Mouse (Mus musculus) hindbrain, embryonic 10.5 days (tissue): ENCODE data around the gene Chadl. TPM values are rescaled to one million over a fixed set of nuclear protein-coding genes. Genes with fewer than 3 reads are reported as not detected.
"Not testable (repeated sequence)": the region's sequence is repeated elsewhere in the genome, so short reads cannot be mapped to it uniquely, and the experiment has no call there.

Source experiments
- DNase-seq: peaks from one replicate; pipeline ENCODE4 v3.0.0-alpha.2; 2017; ENCODE audit warnings: low spot score
- H3K27ac ChIP-seq: fragments of 300-500 bp; sonication (generic); 2 replicates; pipeline ENCODE4 v1.5.1; 2016; ENCODE audit warnings: mild to moderate bottlenecking, moderate library complexity
- H3K27me3 ChIP-seq: fragments of 300-500 bp; sonication (generic); 2 replicates; pipeline ENCODE4 v1.6.1; 2016; ENCODE audit warnings: mild to moderate bottlenecking; ENCODE audit not compliant: poor library complexity, insufficient read depth, severe bottlenecking
- H3K36me3 ChIP-seq: fragments of 300-500 bp; sonication (generic); 2 replicates; pipeline ENCODE4 v1.6.1; 2016; ENCODE audit warnings: mild to moderate bottlenecking, moderate library complexity
- H3K4me1 ChIP-seq: fragments of 300-500 bp; sonication (generic); replicated peaks from 2 replicates; pipeline ENCODE4 v1.6.1; 2016; ENCODE audit warnings: mild to moderate bottlenecking
- H3K4me3 ChIP-seq: fragments of 300-500 bp; sonication (generic); 2 replicates; pipeline ENCODE4 v1.5.1; 2016; ENCODE audit warnings: mild to moderate bottlenecking, moderate library complexity
- H3K9me3 ChIP-seq: fragments of 300-500 bp; sonication (generic); 2 replicates; pipeline ENCODE4 v1.6.1; 2016; ENCODE audit warnings: mild to moderate bottlenecking, moderate library complexity
- WGBS: fragments of 180-500 bp; shearing (Covaris S2); methylation state at CpG from one replicate; pipeline ENCODE4 v1.1.7; 2016; 5-methylcytosine and 5-hydroxymethylcytosine counted together
- polyA plus RNA-seq: library from polyadenylated mRNA; unstranded; fragments of >200 nt; fragmentation: Nextera tagmentation; extraction: Ambion mirVana; gene quantifications from 2 replicates; pipeline ENCODE4 v1.2.1, GENCODE M21; 2016

Chadl gene
- polyA plus RNA-seq, result 1.7 and 2.5 TPM in 2 replicates

DNA sequence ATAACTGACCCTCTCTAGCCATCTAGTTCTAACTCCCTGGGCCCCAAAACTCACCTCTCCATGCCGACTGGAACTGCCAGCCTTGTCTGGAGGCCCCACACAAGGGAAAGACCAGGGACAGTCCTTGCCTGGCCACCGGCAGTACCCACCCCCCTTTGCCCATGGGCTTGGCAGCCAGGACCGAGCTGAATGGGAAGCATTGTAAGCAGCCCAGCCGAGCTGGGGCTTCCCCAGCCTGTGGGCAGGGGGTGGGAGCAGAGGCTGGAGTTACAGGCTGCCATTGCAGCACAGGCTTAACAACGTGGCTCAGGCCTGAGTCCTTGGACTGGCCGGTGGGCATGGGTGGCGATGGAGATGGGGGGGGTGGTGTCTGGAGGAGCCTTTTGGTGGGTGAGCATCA is at the start of gene Chadl:
Gene Chadl (minus strand): TSS at position 113 of the 400 bp plus-strand sequence.
- peaks cover 6% of the 10 kb centered on the region for H3K36me3 ChIP-seq
- 0 out of 2 replicates have a peak, but pooled peaks cover 3% of the 10 kb centered on the region for H3K9me3 ChIP-seq
- H3K27me3 ChIP-seq, result peaks cover 54% of the 10 kb centered on the region
- peaks cover 30% of the 10 kb centered on the region for H3K4me1 ChIP-seq
- H3K27ac ChIP-seq, result peak within 1 kb of the TSS; percentile 50; the same call in 1 of the 2 replicates
- 61% methylated on average over 7 of the region's 7 CpGs for WGBS
- H3K4me3 ChIP-seq, result 0 out of 2 replicates have a peak within 1 kb of the TSS, but pooled peaks have one; percentile 16
- no peak for DNase-seq

DNA sequence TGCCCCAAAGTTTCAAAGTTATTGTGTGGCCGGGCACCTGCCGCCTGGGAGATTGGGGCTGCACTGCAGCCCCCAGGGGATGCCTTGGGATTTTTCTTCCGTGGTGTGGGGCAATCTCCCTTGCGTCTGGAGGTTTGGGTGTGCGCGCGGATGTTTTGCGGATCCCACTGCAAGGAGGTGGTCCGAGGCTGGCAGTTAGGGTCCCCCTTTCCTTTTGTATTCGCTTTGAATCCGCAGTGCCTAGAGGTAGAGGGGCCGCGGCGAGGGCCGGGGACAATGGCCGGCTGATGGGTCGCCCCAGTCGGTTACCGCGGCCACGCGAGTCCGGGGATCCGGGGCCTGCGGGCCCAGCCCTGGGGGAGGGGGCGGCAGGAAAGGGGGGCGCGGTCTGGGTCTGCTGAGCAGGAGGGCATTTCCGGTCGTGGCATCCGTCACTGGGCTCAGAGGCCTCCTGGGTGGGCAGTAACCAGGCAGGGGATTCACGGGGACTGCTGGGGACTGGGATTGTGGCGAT is 48.6 kb upstream of the Chadl start:
- WGBS, result under 1% methylated on average over 33 of the region's 33 CpGs
- Histone ChIP-seq H3K27ac (peak overlapping the region; percentile 96), H3K9me3 (no peaks in the 10 kb centered on the region), H3K4me3 (peak overlapping the region; percentile 75), H3K4me1 (peaks cover 26% of the 10 kb centered on the region), H3K27me3 (no peaks in the 10 kb centered on the region), H3K36me3 (0 out of 2 replicates have a peak, but pooled peaks cover 6% of the 10 kb centered on the region)
- peak; percentile 78 for DNase-seq

- no peaks in the 10 kb centered on the region for H3K27me3 ChIP-seq
- no peaks in the 10 kb centered on the region for H3K9me3 ChIP-seq
- peak within 1 kb of the TSS; percentile 96 for H3K27ac ChIP-seq
- H3K4me1 ChIP-seq, result peaks cover 26% of the 10 kb centered on the region
- peak within 1 kb of the TSS; percentile 75 for H3K4me3 ChIP-seq
- DNase-seq, result peak; percentile 83
- under 1% methylated on average over 65 of the region's 65 CpGs for WGBS
- H3K36me3 ChIP-seq, result 0 out of 2 replicates have a peak, but pooled peaks cover 6% of the 10 kb centered on the region
Observed at GRCm38 (mm10) chr15:81744992-81745600, 48.0 kb upstream of the Chadl start, which contains the start of the genes Zc3h7b and Rangap1. Gene Zc3h7b (plus strand): TSS chr15:81745057. Gene Rangap1 (minus strand): TSS chr15:81745530.

- not testable (repeated sequence) for DNase-seq, H3K36me3 ChIP-seq, H3K27me3 ChIP-seq, H3K27ac ChIP-seq, H3K9me3 ChIP-seq, H3K4me3 ChIP-seq
- WGBS, result 42% methylated on average over 2 of the region's 2 CpGs
- peaks cover 22% of the 10 kb centered on the region for H3K4me1 ChIP-seq
Observed at GRCm38 (mm10) chr15:81742368-81742767, 45.3 kb upstream of the Chadl start.

DNA sequence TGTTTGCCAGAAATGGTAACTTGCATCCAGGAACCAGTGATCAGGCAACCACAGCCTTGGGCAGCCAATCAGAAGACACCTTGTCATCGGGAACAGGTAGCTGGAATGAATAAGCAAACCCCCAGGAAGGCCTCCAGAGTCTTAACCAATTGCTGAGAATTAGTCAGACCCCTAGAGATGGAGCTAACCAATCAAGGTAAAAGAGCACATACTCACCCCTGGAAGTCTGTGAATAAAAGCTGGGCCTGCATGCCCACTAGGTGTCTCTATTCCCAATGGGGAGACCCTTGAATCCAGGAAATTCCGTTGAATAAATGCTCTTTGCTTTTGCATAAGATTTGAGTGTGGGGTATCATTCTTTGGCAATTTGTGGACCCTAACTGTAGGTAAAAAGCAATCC is 42.8 kb upstream of the Chadl start:
- WGBS, result 9% methylated on average over 2 of the region's 2 CpGs
- no peaks in the 10 kb centered on the region for H3K9me3 ChIP-seq
- H3K4me1 ChIP-seq, result peaks cover 10% of the 10 kb centered on the region
- no peak for DNase-seq
- no peaks in the 10 kb centered on the region for H3K36me3 ChIP-seq
- no peaks in the 10 kb centered on the region for H3K27me3 ChIP-seq
- no peak overlapping the region for H3K4me3 ChIP-seq
- H3K27ac ChIP-seq, result no peak overlapping the region

GRCm38 (mm10) chr15:81739296-81739695 is 42.2 kb upstream of the Chadl start:
- no peaks in the 10 kb centered on the region for H3K9me3 ChIP-seq
- H3K4me1 ChIP-seq, result peaks cover 4% of the 10 kb centered on the region
- no peak for DNase-seq
- H3K27ac ChIP-seq, result no peak overlapping the region
- H3K27me3 ChIP-seq, result no peaks in the 10 kb centered on the region
- WGBS, result 82% methylated on average over 3 of the region's 3 CpGs
- H3K4me3 ChIP-seq, result no peak overlapping the region
- H3K36me3 ChIP-seq, result no peaks in the 10 kb centered on the region

DNA sequence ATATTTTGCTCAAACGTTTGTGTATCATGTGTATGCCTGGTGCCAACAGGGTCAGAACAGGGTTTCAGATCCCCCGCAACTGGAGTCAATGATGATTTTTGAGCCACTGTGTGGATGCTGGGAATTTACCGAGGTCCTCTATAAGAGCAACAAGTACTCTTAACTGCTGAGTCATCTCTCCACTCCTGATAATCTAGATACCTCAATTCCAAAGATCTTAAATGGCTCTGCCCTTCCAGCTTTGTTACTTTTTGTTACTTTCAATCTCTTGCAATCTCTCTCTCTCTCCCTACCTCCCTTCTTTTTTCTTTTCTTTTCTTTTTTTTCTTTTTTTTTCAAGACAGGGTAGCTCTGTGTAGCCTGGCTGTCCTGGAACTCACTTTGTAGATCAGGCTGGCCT is 38.0 kb upstream of the Chadl start:
- Histone ChIP-seq H3K27me3 (no peaks in the 10 kb centered on the region), H3K4me3 (no peak overlapping the region), H3K9me3 (no peaks in the 10 kb centered on the region), H3K27ac (no peak overlapping the region), H3K36me3 (no peaks in the 10 kb centered on the region), H3K4me1 (no peaks in the 10 kb centered on the region)
- 59% methylated on average over 3 of the region's 3 CpGs for WGBS
- no peak for DNase-seq

DNA sequence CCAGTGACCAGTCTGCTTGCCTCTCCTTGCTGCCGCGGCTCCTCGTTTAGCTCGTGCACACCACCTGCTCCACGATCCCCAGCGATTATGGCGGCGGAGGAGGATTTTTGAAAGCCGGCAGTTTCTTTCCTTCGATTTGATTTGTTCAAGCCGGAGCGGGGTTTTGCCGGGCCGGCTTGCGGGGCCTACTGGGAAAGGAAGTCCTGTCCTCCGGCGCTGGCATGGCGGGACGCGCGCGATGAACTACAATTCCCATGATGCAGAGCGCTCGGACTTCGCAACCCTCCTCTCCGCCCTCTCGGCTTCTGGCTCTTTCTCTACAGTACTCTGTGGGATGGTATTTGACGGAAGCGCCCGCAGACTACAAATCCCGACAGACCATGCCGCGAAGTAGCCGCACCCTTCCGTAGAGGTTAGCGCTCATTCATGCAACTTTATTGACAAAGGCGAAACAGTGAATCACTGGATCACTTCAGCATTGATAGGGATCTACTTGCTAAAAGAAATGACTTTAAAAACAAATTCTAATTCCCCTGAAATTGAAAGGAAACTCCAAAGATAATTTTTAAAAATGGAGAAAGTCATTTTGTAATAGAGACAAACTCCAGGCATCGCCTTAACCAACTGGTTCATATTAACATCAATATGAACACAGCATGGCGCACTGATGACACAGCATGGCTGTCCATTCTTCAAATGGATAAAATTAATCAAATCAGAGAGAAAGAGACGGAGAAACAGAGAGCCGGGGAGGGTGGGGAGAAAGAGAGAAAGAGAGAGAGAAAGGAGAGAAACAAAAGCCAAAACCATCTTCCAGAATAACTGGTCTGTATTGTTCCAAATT is 32.9 kb upstream of the Chadl start:
- Histone ChIP-seq H3K27me3 (no peaks in the 10 kb centered on the region), H3K4me1 (peaks cover 25% of the 10 kb centered on the region), H3K9me3 (no peaks in the 10 kb centered on the region), H3K27ac (peak overlapping the region; percentile 92), H3K36me3 (peaks cover 20% of the 10 kb centered on the region), H3K4me3 (peak overlapping the region; percentile 89)
- peak; percentile 99 for DNase-seq
- 5% methylated on average over 41 of the region's 41 CpGs for WGBS

DNA sequence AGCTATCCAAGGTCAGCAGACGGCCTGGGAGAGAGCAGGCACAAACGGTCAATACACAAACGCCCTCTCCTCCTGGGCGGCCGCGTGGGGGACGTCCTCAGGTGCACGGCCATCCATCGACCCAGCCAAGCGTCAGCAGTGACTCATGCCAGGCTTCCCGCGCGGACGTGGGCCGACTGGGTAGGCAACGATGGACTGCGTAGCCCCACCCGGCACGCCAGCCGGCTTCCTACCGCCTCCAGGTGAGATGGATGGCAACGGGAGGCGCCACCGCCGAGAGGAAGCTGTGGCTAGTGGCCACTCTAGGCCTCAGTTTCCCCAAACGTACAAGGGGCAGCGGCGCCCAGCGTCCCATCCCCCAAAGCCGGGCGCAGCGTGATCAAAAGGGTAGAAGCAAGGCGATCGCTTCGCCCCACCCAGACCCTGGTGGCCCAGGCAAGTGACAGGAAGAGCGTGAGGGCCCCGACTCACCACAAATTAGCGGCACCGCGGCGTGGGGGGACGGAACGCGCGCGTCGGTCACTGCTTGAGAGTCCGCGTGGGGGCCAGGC is 32.2 kb upstream of the Chadl start:
- H3K4me1 ChIP-seq, result peaks cover 25% of the 10 kb centered on the region
- no peaks in the 10 kb centered on the region for H3K9me3 ChIP-seq
- H3K27ac ChIP-seq, result peak overlapping the region; percentile 92
- H3K36me3 ChIP-seq, result peaks cover 27% of the 10 kb centered on the region
- peak; percentile 18 for DNase-seq
- H3K27me3 ChIP-seq, result no peaks in the 10 kb centered on the region
- peak overlapping the region; percentile 89 for H3K4me3 ChIP-seq
- under 1% methylated on average over 49 of the region's 49 CpGs for WGBS

DNA sequence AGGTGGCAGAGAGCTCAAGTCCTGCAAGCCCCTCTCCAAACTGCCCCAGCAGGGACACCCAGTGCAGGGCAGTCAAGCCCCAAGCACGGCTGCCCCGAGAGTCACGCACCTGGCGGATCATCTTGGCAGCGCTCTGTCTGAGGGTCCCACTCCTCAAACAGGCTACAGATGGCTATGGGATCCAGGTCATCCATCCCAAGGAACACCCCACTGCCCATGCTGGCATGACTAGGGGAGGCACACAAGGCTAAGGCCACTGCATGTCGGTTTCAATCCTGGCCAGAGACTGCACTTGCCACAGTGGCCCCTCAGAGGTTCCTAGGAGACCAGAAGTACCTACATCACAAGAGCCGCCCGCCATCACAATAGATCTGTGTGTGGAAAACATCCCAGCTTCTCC is 28.9 kb upstream of the Chadl start:
- Histone ChIP-seq H3K4me3 (no peak overlapping the region), H3K9me3 (no peaks in the 10 kb centered on the region), H3K27me3 (no peaks in the 10 kb centered on the region), H3K27ac (no peak overlapping the region), H3K36me3 (peaks cover 60% of the 10 kb centered on the region), H3K4me1 (peaks cover 25% of the 10 kb centered on the region)
- no peak for DNase-seq
- WGBS, result 91% methylated on average over 8 of the region's 8 CpGs

GRCm38 (mm10) chr15:81723653-81724052 is 26.6 kb upstream of the Chadl start:
- H3K4me1 ChIP-seq, result peaks cover 23% of the 10 kb centered on the region

DNA sequence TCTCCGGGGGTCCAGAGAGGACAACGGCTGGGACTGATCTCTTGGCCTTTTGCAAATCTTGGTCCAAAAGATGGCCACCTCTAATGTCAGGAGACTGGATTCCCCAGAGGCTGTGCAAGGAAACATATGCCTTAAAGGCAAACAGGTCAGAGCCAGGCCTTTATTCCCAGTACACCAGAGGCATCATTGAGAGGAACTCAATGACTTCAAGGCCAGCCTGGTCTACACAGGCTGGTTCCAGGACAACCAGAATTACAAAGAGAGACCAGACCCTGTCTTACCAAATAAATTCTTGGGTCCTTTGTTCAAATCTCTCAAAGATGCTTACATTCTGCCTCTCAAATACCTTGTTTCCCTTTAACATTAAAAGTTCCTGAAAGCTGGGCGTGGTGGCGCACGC is 25.3 kb upstream of the Chadl start:
- Histone ChIP-seq H3K27ac (no peak overlapping the region), H3K9me3 (no peaks in the 10 kb centered on the region), H3K4me3 (no peak overlapping the region), H3K27me3 (no peaks in the 10 kb centered on the region), H3K36me3 (peaks cover 97% of the 10 kb centered on the region), H3K4me1 (peaks cover 14% of the 10 kb centered on the region)
- 93% methylated on average over 5 of the region's 5 CpGs for WGBS
- no peak for DNase-seq

More at GRCm38 (mm10) chr15:81723653-81724052, 26.6 kb upstream of the Chadl start:
- Histone ChIP-seq H3K9me3 (no peaks in the 10 kb centered on the region), H3K4me3 (no peak overlapping the region), H3K27ac (no peak overlapping the region), H3K36me3 (peaks cover 84% of the 10 kb centered on the region), H3K27me3 (no peaks in the 10 kb centered on the region)
- WGBS, result 92% methylated on average over 11 of the region's 11 CpGs
- DNase-seq, result no peak
